Mouse (Mus musculus): ENCODE measurements around the gene Unc13d.
"Not testable (repeated sequence)": the region's sequence is repeated elsewhere in the genome, so short reads cannot be mapped to it uniquely, and the experiment has no call there.

The Unc13d gene

GRCm38 (mm10) chr11:116021328-116022220, 56.2 kb downstream of the Unc13d start:
- no peak for DNase-seq (ENCODE audit: low spot score in 2 of 2)

- no peak for DNase-seq (ENCODE audit: low spot score in 2 of 2)
Observed at GRCm38 (mm10) chr11:116020519-116020922, 57.2 kb downstream of the Unc13d start.

- DNase-seq (ENCODE audit: low spot score in 2 of 2): no peak
Observed at GRCm38 (mm10) chr11:116019976-116020411, 57.8 kb downstream of the Unc13d start.

GRCm38 (mm10) chr11:116019360-116019791, 58.4 kb downstream of the Unc13d start:
- no peak for DNase-seq (ENCODE audit: low spot score in 2 of 2)

GRCm38 (mm10) chr11:116018867-116019266, 58.9 kb downstream of the Unc13d start:
- DNase-seq (ENCODE audit: low spot score in 2 of 2): not testable (repeated sequence)

- DNase-seq (ENCODE audit: low spot score in 2 of 2): peak in 1 of 2 experiments; percentile 42
Observed at GRCm38 (mm10) chr11:116018106-116018505, 59.7 kb downstream of the Unc13d start.

- DNase-seq (ENCODE audit: low spot score in 2 of 2): no peak
Observed at GRCm38 (mm10) chr11:116014821-116015220, 62.9 kb downstream of the Unc13d start.

- peak; percentile 96 to 97 for DNase-seq (ENCODE audit: low spot score in 2 of 2)
Observed at GRCm38 (mm10) chr11:116012262-116012947, 65.4 kb downstream of the Unc13d start, which contains the start of gene Galk1. Gene Galk1, minus strand, starts transcription at chr11:116012719.

All from thymus, postnatal 10 days (tissue).